Mouse (Mus musculus): ENCODE measurements around the gene Oprm1.

Oprm1 gene

DNA sequence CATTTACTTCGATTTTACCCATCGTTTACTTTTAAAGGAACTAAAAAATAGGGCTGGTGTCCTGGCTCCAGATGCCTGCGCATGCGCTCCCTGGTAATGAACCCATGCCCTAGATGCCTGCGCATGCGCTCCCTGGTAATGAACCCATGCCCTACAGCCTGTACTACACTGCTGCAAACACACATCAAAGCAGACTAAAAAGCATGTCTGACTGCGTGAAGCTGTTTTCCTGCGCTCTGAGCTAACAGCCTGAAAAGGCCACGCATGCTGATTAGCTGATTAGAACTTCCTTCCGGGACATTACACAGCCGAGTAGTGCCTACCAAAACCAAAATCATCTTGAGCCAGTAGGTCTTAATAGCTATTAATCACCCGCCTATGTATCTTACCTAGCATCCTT is 277.2 kb downstream of the Oprm1 start:
- no peak for DNase-seq (ENCODE audit: low read depth in 1 of 2, low spot score in 2 of 2)

DNA sequence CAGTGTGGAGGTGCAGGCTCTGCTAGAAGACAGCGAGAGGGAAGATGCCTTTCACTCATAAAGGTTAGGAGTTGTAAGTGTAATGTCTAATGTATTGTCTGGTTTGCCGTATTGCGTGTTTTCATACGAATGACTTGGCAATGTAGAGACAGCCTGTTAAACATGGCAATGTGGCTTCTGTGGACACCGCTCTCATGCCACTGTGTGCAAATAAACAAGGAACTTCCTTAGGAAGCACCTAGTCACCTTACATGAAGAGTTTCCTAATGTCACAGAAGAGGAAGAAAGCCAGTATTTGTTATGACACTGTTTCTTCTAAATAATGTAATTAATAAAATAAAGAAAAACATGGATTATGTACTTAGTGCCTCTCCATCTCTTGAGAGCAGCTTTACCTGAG is 278.9 kb downstream of the Oprm1 start:
- DNase-seq (ENCODE audit: low read depth in 1 of 2, low spot score in 2 of 2), result no peak

- no peak for DNase-seq (ENCODE audit: low read depth in 1 of 2, low spot score in 2 of 2)
Observed at GRCm38 (mm10) chr10:7041032-7041431, 282.7 kb downstream of the Oprm1 start.

- DNase-seq (ENCODE audit: low read depth in 1 of 2, low spot score in 2 of 2), result no peak
Observed at GRCm38 (mm10) chr10:7043896-7044295, 285.6 kb downstream of the Oprm1 start.

GRCm38 (mm10) chr10:7047288-7047918 is 289.1 kb downstream of the Oprm1 start:
- DNase-seq (ENCODE audit: low read depth in 1 of 2, low spot score in 2 of 2), result no peak

GRCm38 (mm10) chr10:7047919-7048291 is 289.6 kb downstream of the Oprm1 start:
- DNase-seq (ENCODE audit: low read depth in 1 of 2, low spot score in 2 of 2), result no peak

GRCm38 (mm10) chr10:7049901-7050300 is 291.6 kb downstream of the Oprm1 start:
- DNase-seq (ENCODE audit: low read depth in 1 of 2, low spot score in 2 of 2), result no peak

- no peak for DNase-seq (ENCODE audit: low read depth in 1 of 2, low spot score in 2 of 2)
Observed at GRCm38 (mm10) chr10:7052315-7053017, 294.2 kb downstream of the Oprm1 start, which contains the start of gene Ipcef1. Ipcef1 (minus strand) TSS chr10:7052478.

DNA sequence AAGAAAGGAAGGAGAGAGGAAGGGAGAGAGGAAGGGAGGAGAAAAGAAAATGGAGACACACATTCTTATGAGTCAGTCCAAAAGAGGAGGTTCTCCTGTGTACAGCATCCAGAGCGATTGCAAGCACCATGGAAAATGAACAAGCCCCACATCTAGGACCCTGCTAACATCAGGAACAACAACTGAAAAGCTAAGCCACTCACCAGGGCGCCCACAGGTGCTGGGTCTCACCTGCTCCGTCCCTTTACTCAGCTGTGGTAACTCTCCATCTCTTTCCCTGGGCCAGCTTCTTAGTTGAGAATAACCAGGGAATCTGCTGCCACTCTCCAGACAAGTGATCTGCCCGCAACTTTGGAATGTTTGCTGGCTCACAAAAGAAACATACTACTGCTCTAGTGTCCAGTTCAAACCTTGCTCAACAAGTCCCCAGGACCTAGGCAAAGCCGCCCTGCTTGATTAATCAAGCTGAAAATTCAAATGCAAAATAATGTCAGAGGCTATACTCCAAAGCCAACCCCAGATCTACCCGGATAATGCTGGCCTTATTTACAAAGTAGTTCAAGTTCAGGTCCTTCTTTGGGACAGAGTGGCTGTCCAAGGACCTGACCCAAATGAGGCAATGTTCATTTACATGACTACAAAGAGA is 296.4 kb downstream of the Oprm1 start:
- DNase-seq (ENCODE audit: low read depth in 1 of 2, low spot score in 2 of 2), result no peak

GRCm38 (mm10) chr10:7057546-7057945 is 299.2 kb downstream of the Oprm1 start:
- no peak for DNase-seq (ENCODE audit: low read depth in 1 of 2, low spot score in 2 of 2)

GRCm38 (mm10) chr10:7060326-7060725 is 302.0 kb downstream of the Oprm1 start:
- no peak for DNase-seq (ENCODE audit: low read depth in 1 of 2, low spot score in 2 of 2)

GRCm38 (mm10) chr10:7062993-7063392 is 304.7 kb downstream of the Oprm1 start:
- peak; percentile 31 to 55 for DNase-seq (ENCODE audit: low read depth in 1 of 2, low spot score in 2 of 2)

DNA sequence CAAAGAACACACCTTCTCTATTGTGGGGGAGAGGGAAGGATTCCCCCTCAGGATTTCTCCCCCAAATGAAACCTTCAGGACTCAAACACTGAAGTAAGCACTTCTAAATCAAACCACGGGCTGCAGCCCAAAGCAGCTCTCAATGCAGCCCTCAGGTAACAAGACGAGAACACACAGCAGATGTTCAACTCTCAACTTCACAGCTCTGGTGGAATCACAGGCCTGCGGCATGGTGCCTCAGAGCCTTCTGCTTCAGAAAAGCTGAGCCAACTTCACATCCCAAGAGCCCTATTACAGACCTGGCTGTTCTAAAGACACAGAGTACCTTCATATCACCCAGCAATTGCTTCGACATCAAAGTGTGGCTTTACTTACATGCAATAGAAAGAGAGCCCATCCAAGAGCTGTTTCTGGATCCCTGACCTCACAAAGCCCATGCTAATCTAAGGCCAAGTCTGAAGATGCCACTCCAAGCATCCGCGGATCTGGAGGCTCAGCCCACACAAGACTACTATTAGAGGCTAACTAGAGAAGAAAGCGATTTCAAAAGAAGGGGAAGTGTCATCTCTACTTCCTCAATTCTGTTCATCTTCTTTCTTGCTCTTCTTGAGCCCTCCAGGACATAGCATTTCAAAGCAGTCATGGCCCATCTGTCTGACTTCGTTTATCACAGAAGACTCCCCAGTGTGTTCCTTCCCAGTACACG is 305.6 kb downstream of the Oprm1 start:
- DNase-seq (ENCODE audit: low read depth in 1 of 2, low spot score in 2 of 2), result peak in 1 of 2 experiments; percentile 30

DNA sequence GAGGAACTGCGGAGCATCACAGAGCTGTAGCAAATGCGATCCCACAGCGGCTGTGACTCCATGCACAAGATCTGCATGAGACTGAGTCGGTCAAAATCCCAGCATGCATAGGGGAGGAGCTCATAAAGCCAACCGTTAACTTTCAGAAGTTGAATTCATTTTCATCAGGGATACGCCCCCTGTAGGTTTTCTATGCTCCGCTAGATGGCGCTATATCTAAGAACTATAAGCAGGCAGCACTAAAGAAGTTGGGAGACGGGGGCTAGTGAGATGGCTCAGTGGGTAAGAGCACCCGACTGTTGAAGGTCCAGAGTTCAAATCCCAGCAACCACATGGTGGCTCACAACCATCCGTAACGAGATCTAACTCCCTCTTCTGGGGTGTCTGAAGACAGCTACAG is 310.3 kb downstream of the Oprm1 start:
- no peak for DNase-seq (ENCODE audit: low read depth in 1 of 2, low spot score in 2 of 2)

DNA sequence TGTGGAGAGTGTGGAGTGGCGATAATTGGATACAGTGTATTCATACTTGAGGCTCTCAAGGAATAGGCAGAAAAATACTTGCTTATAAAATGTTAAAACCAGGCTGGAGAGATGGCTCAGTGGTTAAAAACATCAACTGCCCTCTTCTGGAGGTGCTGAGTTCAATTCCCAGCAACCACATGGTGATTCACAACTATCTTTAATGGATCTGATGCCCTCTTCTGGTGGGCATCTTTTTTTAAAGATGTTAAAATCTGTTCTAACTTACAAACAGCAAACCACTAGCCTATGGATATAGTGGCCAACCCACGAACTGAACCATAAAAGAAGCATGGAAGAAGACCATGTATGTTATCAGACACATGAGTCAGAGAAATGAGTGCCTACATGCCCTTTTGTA is 310.8 kb downstream of the Oprm1 start:
- DNase-seq (ENCODE audit: low read depth in 1 of 2, low spot score in 2 of 2), result no peak

DNA sequence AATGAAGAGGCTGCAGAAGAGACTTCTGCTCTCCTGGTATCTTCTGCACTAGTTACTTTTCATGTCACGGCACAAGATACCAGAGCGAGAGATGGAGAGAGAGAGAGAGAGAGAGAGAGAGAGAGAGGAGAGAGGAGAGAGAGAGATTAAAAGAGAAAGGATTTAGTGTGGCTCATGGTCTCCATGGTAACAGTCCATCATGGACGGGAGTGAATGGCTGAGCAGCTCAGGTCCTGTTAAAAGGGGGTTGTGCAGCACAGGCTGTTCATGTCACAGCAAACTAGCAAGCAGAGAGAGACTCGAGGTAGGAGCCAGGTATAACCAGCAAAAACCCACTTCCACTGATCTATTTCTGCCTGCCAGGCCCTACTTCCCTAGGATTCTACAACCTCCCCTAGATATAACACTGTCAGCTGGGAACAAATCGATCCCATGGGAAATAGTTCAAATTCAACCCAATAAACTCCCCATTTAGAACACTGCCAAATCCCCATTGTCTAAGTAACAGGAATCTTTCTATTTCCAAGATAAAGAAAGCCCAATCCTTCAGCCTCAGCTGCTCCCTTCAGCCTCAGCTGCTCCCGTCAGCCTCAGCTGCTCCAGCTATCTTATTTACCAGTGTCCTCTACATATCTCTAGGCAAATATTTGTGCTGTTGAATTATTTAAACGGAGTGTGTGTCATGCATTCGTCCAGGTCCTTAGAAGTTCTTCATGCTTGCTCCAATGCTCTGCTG is 312.0 kb downstream of the Oprm1 start:
- no peak for DNase-seq (ENCODE audit: low read depth in 1 of 2, low spot score in 2 of 2)

- DNase-seq (ENCODE audit: low read depth in 1 of 2, low spot score in 2 of 2), result no peak
Observed at GRCm38 (mm10) chr10:7070924-7071323, 312.6 kb downstream of the Oprm1 start.

DNA sequence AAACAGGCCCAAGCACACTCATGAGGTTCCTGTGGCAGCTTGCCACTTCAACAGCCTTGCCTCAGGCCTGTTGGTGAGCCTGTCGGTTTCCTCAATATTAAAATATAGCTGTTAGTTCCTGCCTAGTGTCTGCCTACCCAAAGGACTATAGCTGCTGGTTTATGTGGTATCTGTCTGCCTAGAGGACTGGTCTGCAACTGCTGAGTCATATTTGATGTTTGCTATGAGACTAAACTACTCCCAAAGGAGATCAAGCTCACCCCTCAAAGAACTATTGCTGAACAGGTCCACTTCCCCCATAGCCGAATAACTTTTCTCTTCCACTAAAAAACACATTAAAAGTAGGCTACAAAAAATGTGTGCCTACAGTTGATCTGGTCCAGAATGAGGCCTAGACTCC is 315.9 kb downstream of the Oprm1 start:
- no peak for DNase-seq (ENCODE audit: low read depth in 1 of 2, low spot score in 2 of 2)

- DNase-seq (ENCODE audit: low read depth in 1 of 2, low spot score in 2 of 2), result no peak
Observed at GRCm38 (mm10) chr10:7075661-7076060, 317.4 kb downstream of the Oprm1 start.

DNA sequence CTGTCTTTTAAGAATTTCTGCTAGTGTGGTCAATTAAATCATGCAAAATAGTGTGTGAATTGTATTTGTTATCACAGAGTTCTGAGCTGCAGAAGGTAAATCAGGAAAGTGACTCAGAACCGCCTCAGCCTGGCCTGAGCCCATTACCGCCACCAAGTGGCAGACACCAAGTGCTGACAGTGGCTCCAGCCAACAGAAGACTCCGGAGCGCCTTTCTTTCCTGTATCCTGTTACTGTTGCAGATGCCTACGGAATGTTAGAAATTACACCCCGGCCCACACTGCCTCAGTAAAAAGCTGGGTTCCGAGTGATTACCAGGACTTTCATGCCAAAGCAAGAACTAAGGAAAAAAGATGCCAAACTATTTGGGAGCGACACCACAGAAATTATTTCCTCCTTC is 317.9 kb downstream of the Oprm1 start:
- DNase-seq (ENCODE audit: low read depth in 1 of 2, low spot score in 2 of 2), result peak in 1 of 2 experiments; percentile 14

- DNase-seq (ENCODE audit: low read depth in 1 of 2, low spot score in 2 of 2), result no peak
Observed at GRCm38 (mm10) chr10:7076662-7077211, 318.4 kb downstream of the Oprm1 start.
